Mouse (Mus musculus): ENCODE data around the gene Ltbp1.

Ltbp1 gene

DNA sequence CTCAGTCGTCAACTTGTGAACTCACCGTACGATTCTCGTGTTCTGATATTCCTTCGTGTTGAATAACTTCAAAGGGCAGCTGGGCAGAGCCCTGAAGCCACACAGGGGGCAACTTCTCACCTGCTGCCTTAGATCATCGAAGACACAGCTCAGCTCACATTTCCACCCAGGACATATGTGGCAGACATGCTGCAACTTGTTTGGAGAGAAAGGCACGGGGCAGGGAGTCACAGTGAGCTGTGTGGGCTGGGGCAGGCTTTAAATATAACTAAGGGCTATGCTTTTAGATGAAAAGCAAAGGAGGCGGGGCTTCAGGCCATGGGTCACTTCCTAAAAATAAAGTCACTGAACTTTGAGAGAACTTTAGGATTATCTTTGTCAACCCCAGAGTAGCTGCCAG lies 51.3 kb downstream of the Ltbp1 start:
- in situ Hi-C loops (cut with MboI, MseI), result no loop called here

DNA sequence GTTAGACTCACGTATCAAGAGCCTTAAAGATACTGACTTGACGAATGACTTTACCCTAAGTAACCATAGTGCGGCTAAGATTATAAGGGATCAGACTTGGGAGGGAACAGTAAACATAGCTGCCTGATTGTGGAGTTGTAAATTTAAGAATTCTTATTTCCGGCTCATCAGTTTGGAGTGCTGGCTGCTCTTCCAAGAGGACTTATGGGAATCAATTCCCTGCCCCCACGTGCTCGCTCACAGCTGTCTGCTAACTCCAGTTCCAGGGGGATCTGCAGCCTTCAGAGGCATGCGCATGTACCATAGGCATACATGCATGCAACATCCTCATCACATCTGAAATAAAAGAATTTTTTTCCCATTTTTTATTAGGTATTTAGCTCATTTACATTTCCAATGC lies 61.0 kb downstream of the Ltbp1 start:
- in situ Hi-C loops (cut with MboI, MseI), result no loop called here

DNA sequence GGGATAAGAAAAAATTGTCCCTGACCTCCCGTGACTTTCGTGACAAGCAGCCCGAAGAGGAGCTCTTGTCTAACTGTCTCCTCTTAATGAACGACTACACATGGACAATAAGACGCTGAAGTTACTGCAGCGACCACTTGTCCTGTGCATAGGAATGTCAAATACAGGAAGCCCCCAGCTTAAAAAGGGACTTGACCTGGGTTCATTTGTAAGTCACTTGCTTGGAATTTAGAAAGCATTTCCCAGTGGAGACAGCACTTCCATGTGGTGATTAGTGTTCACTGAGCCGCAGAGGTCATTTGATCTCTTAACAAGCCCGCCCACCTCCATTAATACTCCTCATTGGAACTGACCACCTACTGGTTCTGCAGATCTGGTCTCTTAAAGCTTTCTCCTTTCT lies 61.9 kb downstream of the Ltbp1 start:
- in situ Hi-C loops (cut with MboI, MseI), result no loop called here

DNA sequence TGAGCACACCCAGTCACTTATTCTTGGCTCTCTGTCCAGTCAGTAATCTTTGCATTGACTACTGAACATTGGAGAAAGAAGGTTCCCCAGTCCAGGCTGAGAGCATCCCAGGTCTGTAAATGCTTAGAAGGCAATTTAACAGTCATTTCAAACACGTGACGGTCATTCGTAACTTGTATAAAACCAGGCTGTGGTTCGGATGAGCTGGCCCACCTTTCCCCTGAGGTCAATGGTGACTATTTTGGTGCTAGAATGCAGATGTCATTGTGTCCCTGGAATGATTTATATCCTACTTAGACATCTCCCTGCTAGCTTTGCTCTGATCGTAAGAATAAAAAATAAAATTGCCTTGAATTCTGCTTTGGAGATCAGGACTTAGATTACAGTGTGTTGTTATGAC lies 63.9 kb downstream of the Ltbp1 start:
- in situ Hi-C loops (cut with MboI, MseI), result no loop called here

DNA sequence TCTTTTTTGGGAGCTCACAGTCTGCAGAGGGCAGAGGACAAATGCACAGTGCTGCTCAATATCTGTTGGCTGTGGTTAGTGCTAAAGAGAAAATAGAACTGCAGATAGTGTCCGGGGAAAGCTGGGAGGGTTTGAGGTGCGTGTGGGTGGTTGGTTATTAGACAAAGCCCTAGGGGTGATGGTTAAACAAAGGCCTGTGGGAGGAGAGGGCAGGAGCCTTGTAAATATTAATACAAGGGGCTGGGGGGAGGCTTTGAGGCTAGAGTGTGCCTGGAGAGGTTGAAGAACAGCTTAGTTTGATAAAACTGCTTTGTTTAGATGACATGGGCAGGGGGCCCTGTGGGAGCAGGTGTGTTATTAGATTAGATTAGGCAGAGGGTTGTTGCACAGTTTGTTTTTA lies 65.8 kb downstream of the Ltbp1 start:
- in situ Hi-C loops (cut with MboI, MseI), result no loop called here

DNA sequence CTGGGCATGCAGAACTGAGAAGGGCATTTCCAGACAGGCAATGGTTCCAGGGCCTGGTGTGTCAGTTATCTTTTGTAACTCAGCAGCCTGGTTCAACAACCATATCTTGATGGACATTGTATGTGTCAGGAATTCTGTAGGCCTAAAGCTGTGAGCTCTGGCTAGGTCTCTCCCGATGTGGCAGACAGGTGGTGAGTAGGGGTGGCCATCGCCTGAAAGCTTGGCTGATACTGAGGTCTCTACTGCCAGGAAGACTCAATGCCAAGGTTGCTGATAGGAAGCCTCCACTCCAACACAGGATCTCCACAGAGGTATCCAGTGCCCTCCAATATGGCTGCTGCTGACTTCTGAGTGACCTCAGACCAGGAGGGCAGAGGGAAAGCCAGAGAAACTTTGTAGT lies 66.4 kb downstream of the Ltbp1 start:
- in situ Hi-C loops (cut with MboI, MseI), result no loop called here

DNA sequence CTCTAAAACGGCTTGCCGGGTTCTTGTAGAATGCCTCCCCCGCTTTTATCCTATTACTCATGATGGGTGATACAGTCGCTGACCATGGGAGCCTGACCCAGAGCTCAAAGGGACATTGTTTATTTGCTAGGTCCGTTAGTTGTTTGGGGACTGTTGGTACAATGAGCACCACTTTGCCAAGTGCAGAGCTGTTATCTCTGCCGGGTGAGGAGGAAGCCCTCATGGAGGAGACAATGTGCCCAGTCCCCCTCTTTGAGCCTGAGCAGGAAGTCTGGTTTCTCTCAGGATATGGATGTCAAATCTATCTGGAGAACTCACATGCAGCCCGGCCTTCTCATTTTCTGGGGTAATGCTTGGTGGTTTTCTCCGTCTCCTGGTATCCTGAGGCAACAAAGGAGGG lies 68.5 kb downstream of the Ltbp1 start:
- in situ Hi-C loops (cut with MboI, MseI), result no loop called here

DNA sequence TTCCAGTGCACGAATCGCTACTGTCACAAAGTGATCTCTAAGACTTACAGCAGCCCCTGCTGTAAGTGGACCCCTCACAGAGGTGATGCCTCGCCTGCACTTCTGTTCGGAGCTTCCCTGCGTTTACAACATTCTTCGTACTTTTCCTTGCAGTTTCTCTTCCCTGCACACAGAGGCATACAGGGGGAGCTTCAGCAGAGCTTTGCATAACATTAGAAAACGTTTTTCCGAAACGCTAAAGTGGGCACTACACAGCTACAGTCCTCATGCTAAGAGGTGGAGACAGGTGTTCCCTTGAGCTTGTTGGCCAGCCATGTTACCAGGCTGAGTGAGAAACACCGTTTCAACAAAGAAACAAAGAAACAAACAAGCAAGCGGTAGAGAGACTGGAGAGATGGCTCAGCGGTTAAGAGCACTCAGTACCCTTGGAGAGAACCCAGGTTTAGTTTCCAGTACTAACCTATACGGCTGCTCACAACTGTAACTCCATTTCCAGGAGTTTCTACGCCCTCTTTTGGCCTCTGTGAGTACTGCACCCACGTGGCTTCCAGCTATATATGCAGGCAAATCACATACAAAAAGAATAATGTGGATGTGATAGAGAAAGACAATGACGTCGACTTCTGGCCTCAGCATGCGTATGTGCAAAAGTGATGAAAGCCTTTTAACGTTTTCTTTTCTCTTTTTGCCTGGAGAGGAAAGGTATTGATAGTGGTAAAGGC lies 69.8 kb downstream of the Ltbp1 start:
- in situ Hi-C loops (cut with MboI, MseI), result no loop called here

DNA sequence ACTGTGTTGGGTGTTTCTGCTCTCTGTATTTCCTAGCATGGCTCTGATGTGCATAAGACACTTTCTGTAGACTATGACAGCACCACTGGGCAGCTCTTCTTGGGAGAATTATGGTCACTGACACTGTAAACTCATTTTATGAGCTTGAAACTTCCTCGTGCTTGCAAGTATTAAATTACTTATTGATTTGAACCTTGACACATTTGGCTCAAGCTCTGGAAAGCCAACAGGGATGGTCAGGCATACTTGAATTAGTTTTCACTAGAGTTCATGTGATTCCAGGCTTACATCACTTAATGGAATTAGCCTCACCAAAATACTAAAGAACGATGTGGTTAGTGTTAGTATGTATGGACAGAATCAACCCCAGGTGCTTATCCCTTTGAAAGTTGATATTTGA lies 76.0 kb downstream of the Ltbp1 start:
- in situ Hi-C loops (cut with MboI, MseI), result no loop called here

DNA sequence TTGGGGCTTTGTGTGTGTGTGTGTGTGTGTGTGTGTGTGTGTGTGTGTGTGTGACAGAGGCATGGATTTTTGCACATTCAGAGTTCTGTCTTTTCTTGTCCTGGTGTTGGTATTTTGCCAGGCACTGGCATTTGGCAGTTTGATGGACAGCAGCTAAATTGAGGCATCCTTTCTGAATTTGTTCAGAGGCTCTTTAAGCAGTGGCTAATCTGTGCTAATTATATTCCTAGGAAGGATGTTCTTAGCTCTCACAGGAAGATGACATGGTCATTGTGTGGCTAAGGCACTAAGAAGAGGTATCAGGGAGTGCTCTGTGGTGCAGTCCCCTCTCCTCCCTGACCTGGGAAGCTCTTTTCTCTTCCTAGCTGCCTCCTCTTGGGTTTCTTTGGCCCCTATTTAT lies 77.1 kb downstream of the Ltbp1 start:
- in situ Hi-C loops (cut with MboI, MseI), result no loop called here

DNA sequence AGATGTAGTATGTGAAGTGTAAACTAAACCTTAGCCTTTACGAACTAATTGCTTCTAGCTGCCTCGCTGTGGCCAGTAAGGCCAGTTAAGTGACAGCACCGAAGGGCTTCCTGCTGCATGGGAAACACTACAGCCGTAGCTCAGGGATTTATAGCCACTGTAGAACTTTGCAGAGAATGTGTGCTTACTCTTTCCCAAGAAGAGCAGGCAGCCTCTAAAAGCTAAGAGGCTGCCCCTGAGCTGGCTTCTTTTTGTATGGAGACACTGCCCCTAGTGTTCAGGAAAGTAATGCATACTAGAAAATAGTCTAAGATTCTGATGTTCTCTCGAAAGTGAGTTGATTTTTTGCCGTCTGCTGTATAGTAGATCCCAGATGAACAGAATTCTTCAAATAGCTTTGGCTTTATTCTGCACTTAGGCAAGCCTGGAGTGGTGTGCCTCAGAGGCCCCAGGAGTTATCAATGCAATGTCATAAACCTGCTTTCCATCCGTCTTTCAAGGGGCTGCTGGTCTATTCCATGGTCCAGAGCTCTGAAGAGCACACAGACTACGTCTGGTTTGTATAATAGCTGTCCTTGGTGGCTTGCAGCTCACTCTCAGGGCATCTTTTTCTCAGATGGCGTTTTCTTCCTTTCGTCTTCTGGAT lies 82.1 kb downstream of the Ltbp1 start:
- in situ Hi-C loops (cut with MboI, MseI), result no loop called here

DNA sequence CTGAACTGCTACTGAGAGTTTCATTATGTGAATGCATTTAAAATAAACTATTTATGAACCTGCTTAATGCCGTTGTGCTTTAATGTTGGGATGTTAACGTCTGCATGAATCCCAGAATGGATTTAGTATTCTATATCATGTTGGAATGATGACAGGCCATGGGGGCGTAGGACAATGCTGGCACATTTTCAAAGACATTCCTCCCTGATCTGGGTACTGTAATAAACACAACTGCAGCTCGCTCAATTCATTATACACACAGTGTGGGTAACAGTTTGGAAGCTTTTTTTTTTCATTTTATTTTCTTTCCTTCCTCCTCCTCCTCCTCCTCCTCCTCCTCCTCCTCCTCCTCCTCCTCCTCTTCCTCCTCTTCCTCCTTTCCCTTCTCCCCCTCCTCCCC lies 82.9 kb downstream of the Ltbp1 start:
- in situ Hi-C loops (cut with MboI, MseI), result no loop called here

DNA sequence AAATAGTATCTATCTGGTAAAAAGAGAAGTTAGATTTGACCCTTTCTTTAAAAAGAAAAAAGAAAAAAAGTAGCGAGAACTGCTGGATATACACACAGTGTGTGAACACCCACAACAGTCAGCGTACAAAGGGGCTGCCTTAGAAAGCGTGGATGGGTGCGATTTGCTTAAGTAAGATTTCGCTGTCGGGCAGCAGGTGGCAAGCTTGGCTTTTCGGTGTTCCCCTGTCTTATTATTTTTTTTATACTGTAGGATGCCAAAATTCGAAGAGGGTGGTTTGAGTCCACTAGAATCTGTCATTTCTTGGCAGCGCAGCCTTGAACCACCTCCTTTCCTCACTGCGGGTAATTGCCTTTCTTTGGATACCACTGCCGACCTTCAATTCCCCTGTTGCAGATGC lies 83.4 kb downstream of the Ltbp1 start:
- in situ Hi-C loops (cut with MboI, MseI), result no loop called here

DNA sequence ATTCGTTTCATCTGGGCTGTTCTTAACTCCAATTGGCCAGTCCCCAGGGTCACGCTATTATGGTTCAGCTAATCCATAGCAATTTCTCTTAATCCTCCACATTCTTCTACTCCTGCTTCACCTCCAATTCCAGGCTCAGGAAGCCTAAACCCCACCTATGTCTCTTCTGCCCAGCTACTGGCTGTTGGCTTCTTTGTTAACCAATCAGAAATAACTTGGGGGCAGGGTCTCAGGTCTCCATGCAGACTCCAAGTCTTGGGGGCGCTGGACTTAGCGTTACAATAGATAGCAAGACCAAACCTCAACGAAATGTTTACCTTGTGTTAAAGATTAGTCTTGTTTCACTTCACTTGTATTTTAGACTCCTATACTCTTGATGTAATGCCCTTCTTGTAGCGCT lies 85.2 kb downstream of the Ltbp1 start:
- in situ Hi-C loops (cut with MboI, MseI), result no loop called here

DNA sequence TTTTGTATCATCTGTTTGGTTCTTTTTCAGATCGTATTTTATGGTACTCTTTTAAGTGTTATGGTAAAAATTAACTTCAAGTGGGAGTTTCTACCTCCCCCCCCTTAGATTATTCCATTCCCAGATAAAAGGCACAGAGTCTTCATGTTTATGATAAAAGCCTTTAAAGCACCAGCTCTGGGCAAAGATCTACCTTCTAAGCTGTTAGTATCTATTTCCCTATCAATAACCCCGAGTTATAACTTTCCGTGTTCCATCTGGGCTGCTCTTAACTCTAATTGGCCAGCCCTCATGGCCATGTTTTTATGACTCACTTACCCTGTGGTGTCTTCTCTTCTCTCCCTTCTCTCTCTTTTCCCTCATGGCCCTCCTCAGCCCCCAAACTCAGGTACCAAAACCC lies 88.2 kb downstream of the Ltbp1 start:
- in situ Hi-C loops (cut with MboI, MseI), result no loop called here

DNA sequence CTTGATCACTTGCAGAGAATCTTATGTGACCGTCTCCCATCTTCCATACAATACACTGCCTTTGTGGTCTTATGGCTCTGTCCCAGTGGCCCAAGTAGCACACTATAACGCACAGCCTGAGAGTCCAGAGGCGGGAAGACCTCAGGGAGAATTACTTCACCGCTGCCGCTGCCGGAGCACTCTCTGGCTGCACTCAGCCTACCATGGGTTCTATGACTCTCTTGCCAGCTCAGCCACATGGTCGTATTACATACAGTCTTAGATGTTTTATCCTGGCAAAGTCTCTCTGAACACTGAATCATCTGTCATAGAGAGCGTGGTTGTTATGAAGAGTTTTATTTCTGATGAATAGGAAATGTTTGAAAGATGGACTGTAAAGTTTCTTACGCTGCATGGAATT lies 89.2 kb downstream of the Ltbp1 start:
- in situ Hi-C loops (cut with MboI, MseI), result no loop called here

DNA sequence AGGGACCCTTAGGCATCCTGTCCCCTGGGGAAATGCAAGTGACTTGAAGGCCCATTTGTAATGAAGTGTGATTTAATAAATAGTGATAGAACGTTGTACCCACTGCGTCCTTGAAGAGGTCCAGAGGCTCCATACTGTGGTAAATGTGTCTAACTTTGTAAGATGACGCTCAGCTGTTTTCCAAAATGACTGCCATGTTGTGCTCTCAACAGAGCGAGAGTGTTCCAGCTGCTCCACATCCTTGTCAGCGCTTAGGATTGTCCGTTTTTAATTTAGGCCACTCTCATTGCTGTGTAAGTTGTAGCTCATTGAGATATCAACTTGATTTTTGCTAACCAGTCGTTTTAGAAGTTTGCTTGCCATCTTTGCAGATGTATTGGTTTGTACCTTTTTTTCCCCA lies 91.4 kb downstream of the Ltbp1 start:
- in situ Hi-C loops (cut with MboI, MseI), result no loop called here

DNA sequence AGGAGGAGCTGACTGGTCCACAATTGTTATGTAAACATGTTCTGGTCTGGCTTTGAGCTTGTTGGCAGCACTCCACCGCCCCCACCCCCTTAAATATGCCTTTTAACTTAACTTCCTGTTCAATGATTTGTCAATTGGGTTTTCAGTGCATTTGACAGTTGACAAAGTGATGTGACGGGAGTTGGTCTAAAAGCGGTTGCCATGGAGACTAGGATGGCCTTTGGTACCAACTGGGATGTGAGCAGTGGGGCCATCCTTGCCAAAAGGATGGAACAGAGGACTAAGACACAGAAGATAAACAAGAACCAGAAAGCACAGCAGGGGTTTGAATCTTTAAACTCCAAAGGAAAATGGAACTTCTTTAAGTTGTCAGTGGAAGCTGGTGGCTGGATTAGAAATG lies 92.0 kb downstream of the Ltbp1 start:
- in situ Hi-C loops (cut with MboI, MseI), result no loop called here

DNA sequence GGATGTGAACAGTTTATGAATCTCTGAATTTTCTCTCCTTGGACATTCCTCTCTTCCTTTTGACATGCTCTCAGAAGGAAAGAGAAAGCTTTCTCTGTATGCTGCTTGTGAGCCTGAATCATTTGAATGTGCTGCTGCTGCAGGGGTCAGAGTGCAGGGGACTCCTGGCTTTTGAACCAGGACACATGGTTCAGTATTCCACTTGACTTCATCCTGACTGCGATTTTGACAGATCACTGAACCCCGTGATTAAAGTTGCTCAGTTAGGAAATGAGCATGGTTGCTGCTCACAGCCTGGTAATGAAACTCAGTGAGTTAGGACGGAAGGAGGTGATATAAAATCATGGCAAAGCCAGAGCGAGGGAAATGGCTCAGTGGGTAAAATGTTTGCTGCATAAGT lies 95.8 kb downstream of the Ltbp1 start:
- in situ Hi-C loops (cut with MboI, MseI), result no loop called here

DNA sequence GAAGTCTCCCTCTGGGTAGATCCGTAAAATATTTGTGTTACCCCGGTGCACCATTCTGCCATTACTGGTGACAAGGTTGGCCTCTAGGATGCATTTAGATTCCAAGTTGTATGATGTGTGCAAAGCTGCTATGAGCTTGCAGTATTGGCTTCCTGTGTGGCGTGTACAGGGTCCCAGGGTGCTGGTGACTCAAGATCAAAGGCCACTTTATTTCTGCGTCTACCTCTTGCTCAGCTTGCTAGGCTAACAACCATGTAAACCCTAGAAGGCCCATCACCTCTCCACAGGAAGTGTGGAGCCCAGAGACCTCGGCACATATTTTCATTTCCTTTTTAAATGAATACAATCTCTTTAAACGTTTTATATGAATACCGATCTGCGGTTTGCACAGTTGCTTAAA lies 96.6 kb downstream of the Ltbp1 start:
- in situ Hi-C loops (cut with MboI, MseI), result no loop called here

DNA sequence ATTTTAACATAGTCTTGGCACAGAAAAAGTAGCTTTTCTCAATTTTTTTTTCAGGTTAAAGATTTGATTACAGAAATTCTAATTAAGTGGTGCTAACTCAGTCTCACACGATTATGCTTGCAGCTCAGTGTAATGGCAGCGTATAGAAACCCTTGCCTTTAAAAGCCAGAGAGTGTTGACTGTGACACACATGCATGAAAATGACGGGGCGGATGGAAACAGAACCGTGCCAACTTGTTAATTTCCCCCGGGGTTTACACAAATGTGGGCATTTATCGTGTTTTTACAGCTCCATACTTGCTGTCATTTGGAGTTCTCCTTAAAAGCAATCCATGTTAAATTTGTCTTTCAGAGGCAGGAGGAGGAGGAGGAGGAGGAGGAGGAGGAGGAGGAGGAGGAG lies 102.0 kb downstream of the Ltbp1 start:
- in situ Hi-C loops (cut with MboI, MseI), result no loop called here

DNA sequence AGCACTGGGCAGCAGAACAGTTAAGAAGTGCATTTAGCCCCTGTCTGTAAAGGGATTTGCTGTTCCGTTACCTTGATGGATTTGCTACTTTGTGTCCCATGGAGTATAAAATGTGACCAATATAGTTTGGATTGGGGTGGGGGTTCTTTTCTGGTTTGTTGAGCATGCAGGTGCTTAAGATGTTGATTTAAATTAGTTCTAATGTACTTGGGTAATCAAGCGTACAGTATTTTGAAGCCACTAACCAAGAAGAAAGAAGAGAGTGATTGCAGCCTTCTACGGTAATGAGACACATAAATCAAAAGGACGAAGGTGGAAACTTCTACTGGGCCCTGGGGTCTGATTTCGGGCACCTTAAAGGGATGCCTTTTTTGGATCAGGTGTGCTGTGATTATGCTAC lies 102.5 kb downstream of the Ltbp1 start:
- in situ Hi-C loops (cut with MboI, MseI), result no loop called here

DNA sequence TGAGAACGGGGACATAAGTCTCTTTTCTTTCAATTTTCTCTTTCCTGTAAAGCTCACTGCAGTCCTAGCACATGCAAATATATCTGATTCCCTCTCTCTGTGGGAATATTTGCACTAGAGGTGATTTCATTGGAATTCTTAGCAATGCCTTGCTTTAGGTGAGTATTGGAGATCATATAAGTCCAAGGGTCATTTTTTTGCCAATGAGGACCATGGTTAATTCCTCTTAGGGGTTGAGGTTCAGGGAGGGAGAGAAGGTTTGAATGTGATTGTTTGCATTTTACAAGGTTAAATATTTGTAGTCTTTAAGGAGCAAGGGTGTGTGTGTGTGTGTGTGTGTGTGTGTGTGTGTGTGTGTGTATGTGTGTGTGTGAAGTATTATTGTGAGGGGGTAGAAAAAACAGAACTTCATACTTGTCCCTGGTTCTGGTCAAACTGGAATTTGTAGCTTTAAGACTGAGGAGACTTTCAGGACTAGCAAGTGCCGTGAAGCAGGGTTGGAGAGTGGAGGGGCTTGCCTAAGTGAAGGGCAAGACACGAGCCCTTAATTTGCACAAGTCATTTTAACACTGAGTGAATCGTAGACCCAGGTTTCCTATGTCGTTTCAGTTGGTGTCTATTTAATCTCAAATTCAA lies 103.8 kb downstream of the Ltbp1 start:
- in situ Hi-C loops (cut with MboI, MseI), result no loop called here
